Mouse (Mus musculus) kidney, postnatal 25 days (tissue): ENCODE results near the gene Fbxl16.

ENCODE experiments used
- DNase-seq, 2 experiments: peaks; one replicate each; pipeline ENCODE4 v3.0.0; 2021; ENCODE audit warnings: mixed read lengths in 2 of 2

Fbxl16 gene

GRCm38 (mm10) chr17:25829558-25830017, 20.7 kb downstream of the Fbxl16 start:
- DNase-seq: peak in 1 of 2 experiments; percentile 52

GRCm38 (mm10) chr17:25830200-25830753, 21.4 kb downstream of the Fbxl16 start:
- peak in 1 of 2 experiments; percentile 38 for DNase-seq

- peak in 1 of 2 experiments; percentile 57 for DNase-seq
Measured at GRCm38 (mm10) chr17:25830806-25831431, 22.0 kb downstream of the Fbxl16 start.

GRCm38 (mm10) chr17:25831451-25832281, 22.8 kb downstream of the Fbxl16 start:
- peak; percentile 59 to 72 for DNase-seq

GRCm38 (mm10) chr17:25832436-25833290, 23.8 kb downstream of the Fbxl16 start:
- peak; percentile 100 for DNase-seq

GRCm38 (mm10) chr17:25833291-25833663, 24.4 kb downstream of the Fbxl16 start, which contains the start of gene Stub1:
Gene Stub1 (minus strand): TSS chr17:25833404.
- peak; percentile 96 to 98 for DNase-seq

- peak; percentile 65 to 87 for DNase-seq
Measured at GRCm38 (mm10) chr17:25833961-25834594, 25.2 kb downstream of the Fbxl16 start.

GRCm38 (mm10) chr17:25834595-25835222, 25.8 kb downstream of the Fbxl16 start:
- peak in 1 of 2 experiments; percentile 42 for DNase-seq

- no peak for DNase-seq
Measured at GRCm38 (mm10) chr17:25835301-25835700, 26.4 kb downstream of the Fbxl16 start.

- DNase-seq: no peak
Measured at GRCm38 (mm10) chr17:25835816-25836215, 26.9 kb downstream of the Fbxl16 start.

- DNase-seq: peak in 1 of 2 experiments; percentile 74
Measured at GRCm38 (mm10) chr17:25836397-25837075, 27.7 kb downstream of the Fbxl16 start.

- DNase-seq: peak; percentile 72 to 89
Measured at GRCm38 (mm10) chr17:25837076-25837410, 28.2 kb downstream of the Fbxl16 start, which contains the start of gene Rhbdl1. Gene Rhbdl1 (minus strand): TSS chr17:25837295.

GRCm38 (mm10) chr17:25837533-25837932, 28.6 kb downstream of the Fbxl16 start:
- no peak for DNase-seq

GRCm38 (mm10) chr17:25838904-25839303, 30.0 kb downstream of the Fbxl16 start:
- peak in 1 of 2 experiments; percentile 38 for DNase-seq

- peak; percentile 71 to 85 for DNase-seq
Measured at GRCm38 (mm10) chr17:25839455-25840235, 30.8 kb downstream of the Fbxl16 start.

GRCm38 (mm10) chr17:25840519-25840918, 31.6 kb downstream of the Fbxl16 start:
- DNase-seq: no peak

- DNase-seq: no peak
Measured at GRCm38 (mm10) chr17:25841117-25841880, 32.4 kb downstream of the Fbxl16 start, which contains the start of gene Gm20683. Gene Gm20683 (minus strand): TSS chr17:25841763.

GRCm38 (mm10) chr17:25842509-25842908, 33.6 kb downstream of the Fbxl16 start:
- no peak for DNase-seq

- no peak for DNase-seq
Measured at GRCm38 (mm10) chr17:25843122-25843521, 34.2 kb downstream of the Fbxl16 start.
